Mouse (Mus musculus) mouse embryonic stem cell (cell line): ENCODE results near the gene Carmil1.

Source experiments
- in situ Hi-C, 2 experiments: fragments of 300-500 bp; cut with MboI; formaldehyde crosslinking; loops; 1 replicate in 1 of 2; 3 replicates in 1 of 2; pipeline ENCODE4 v1.14.3; 2019 to 2020; ENCODE audit warnings: low sequenced_read_pairs in 2 of 2, low pct_unique_long_range_greater_than_20kb in 1 of 2, mixed read lengths in 1 of 2; ENCODE audit not compliant: unreplicated experiment in 1 of 2

The Carmil1 gene

GRCm38 (mm10) chr13:24036150-24036549 is 244.4 kb downstream of the Carmil1 start:
- in situ Hi-C loops, result no loop called here

GRCm38 (mm10) chr13:24027191-24028170 is 253.1 kb downstream of the Carmil1 start:
- in situ Hi-C loops, result no loop called here

- in situ Hi-C loops, result no loop called here
Observed at GRCm38 (mm10) chr13:24018515-24018914, 262.1 kb downstream of the Carmil1 start.

- in situ Hi-C loops, result no loop called here
Observed at GRCm38 (mm10) chr13:24005528-24005927, 275.1 kb downstream of the Carmil1 start.

- in situ Hi-C loops, result no loop called here
Observed at GRCm38 (mm10) chr13:24001797-24002196, 278.8 kb downstream of the Carmil1 start.

GRCm38 (mm10) chr13:24001081-24001480 is 279.5 kb downstream of the Carmil1 start:
- in situ Hi-C loops, result no loop called here

GRCm38 (mm10) chr13:23998826-23999225 is 281.8 kb downstream of the Carmil1 start:
- in situ Hi-C loops, result no loop called here

GRCm38 (mm10) chr13:23994756-23995155 is 285.8 kb downstream of the Carmil1 start:
- in situ Hi-C loops, result no loop called here

GRCm38 (mm10) chr13:23994024-23994423 is 286.6 kb downstream of the Carmil1 start:
- in situ Hi-C loops, result no loop called here

- in situ Hi-C loops, result no loop called here
Observed at GRCm38 (mm10) chr13:23990928-23991327, 289.7 kb downstream of the Carmil1 start, which contains the start of gene Scgn. Gene Scgn, minus strand, starts transcription at chr13:23991214.

- in situ Hi-C loops, result no loop called here
Observed at GRCm38 (mm10) chr13:23990451-23990850, 290.1 kb downstream of the Carmil1 start.

- in situ Hi-C loops, result no loop called here
Observed at GRCm38 (mm10) chr13:23985130-23985529, 295.5 kb downstream of the Carmil1 start.

GRCm38 (mm10) chr13:23972271-23972670 is 308.3 kb downstream of the Carmil1 start:
- in situ Hi-C loops, result no loop called here

- in situ Hi-C loops, result no loop called here
Observed at GRCm38 (mm10) chr13:23971870-23972269, 308.7 kb downstream of the Carmil1 start.

- in situ Hi-C loops, result no loop called here
Observed at GRCm38 (mm10) chr13:23964909-23965308, 315.7 kb downstream of the Carmil1 start.
